Mouse (Mus musculus) ES-Bruce4 (cell line): ENCODE data around the gene Tac2. TPM values are rescaled to one million over a fixed set of nuclear protein-coding genes. Genes with fewer than 3 reads are reported as not detected.

Experiments
- H3K27ac ChIP-seq: 2 replicates; pipeline ENCODE4 v1.5.1; 2012; ENCODE audit warnings: low read length, inconsistent platforms; ENCODE audit not compliant: insufficient read depth
- H3K27me3 ChIP-seq: 2 replicates; pipeline ENCODE4 v1.6.1; 2012; ENCODE audit warnings: mild to moderate bottlenecking, low read length, inconsistent platforms; ENCODE audit not compliant: control insufficient read depth, poor library complexity, insufficient read depth, severe bottlenecking
- H3K36me3 ChIP-seq: 2 replicates; pipeline ENCODE4 v1.6.1; 2012; ENCODE audit warnings: inconsistent platforms, mild to moderate bottlenecking, low read length, moderate library complexity; ENCODE audit not compliant: control insufficient read depth, poor library complexity, insufficient read depth, severe bottlenecking
- H3K4me1 ChIP-seq: one replicate; pipeline ENCODE4 v1.8.1; 2011; ENCODE audit warnings: low read length; ENCODE audit not compliant: control insufficient read depth, insufficient read depth
- H3K4me3 ChIP-seq: 2 replicates; pipeline ENCODE4 v1.5.1; 2011; ENCODE audit warnings: low read depth, mild to moderate bottlenecking, low read length
- H3K9ac ChIP-seq: 2 replicates; pipeline ENCODE4 v1.6.1; 2012; ENCODE audit warnings: low read depth, mild to moderate bottlenecking, inconsistent platforms; ENCODE audit not compliant: poor library complexity, severe bottlenecking
- H3K9me3 ChIP-seq: replicated peaks from 2 replicates; pipeline ENCODE4 v1.6.1; 2012; ENCODE audit warnings: mild to moderate bottlenecking, low read length, inconsistent platforms; ENCODE audit not compliant: control insufficient read depth, poor library complexity, insufficient read depth, severe bottlenecking
- CTCF ChIP-seq: IDR thresholded peaks from one replicate; pipeline ENCODE4 v1.8.1; 2011; ENCODE audit warnings: low read depth, low read length
- EP300 ChIP-seq: IDR thresholded peaks from 2 replicates; pipeline ENCODE4 v1.6.1; 2011; ENCODE audit warnings: low read depth, low read length; ENCODE audit not compliant: insufficient read depth
- POLR2A ChIP-seq: IDR thresholded peaks from one replicate; pipeline ENCODE4 v1.8.1; 2011; ENCODE audit warnings: low read length; ENCODE audit not compliant: insufficient read depth
- polyA plus RNA-seq: library from polyadenylated mRNA; stranded (reverse); fragments of >200 nt; gene quantifications from 2 replicates; pipeline ENCODE4 v1.2.4, GENCODE M21; 2011; ENCODE audit warnings: low read depth; ENCODE audit not compliant: missing spikeins, insufficient read depth, insufficient read length

The Tac2 gene
- polyA plus RNA-seq, 1 experiment: not detected

- no peak for TF ChIP-seq POLR2A
- TF ChIP-seq EP300: no peak
- no peak for TF ChIP-seq CTCF
- no peaks in the 10 kb centered on the region for H3K4me1 ChIP-seq
- no peak overlapping the region for H3K9ac ChIP-seq
- no peaks in the 10 kb centered on the region for H3K27me3 ChIP-seq
- no peak overlapping the region for H3K27ac ChIP-seq
- no peak overlapping the region for H3K4me3 ChIP-seq
- peaks cover 19% of the 10 kb centered on the region for H3K36me3 ChIP-seq
- H3K9me3 ChIP-seq: no peaks in the 10 kb centered on the region
These were observed 25.3 kb upstream of the Tac2 start for GRCm38 (mm10) chr10:127698966-127699365.

DNA sequence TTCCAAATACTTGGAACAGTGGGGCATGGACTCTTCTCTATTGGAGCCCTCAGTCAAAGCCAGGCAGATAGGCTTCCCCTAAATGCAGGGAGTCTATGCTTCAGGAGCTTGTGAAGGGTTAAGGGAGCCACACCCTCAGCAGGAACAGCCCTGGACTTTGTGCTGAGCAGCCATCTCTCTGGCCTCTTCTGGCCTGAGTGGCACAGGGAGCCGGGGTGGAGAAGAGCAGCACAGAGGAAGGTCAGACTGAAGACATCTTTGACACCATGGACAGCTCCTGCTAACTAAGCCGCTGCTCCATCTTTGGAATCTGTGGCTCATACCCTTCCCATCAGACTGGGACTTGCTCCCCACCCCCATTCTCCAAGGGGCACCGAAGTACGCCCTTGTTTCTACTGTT lies 21.0 kb upstream of the Tac2 start:
- H3K36me3 ChIP-seq: peaks cover under 1% of the 10 kb centered on the region
- H3K4me3 ChIP-seq: no peak overlapping the region
- H3K27ac ChIP-seq: no peak overlapping the region
- no peaks in the 10 kb centered on the region for H3K9me3 ChIP-seq
- H3K4me1 ChIP-seq: no peaks in the 10 kb centered on the region
- TF ChIP-seq POLR2A (no peak), CTCF (no peak), EP300 (no peak)
- no peaks in the 10 kb centered on the region for H3K27me3 ChIP-seq
- H3K9ac ChIP-seq: no peak overlapping the region

GRCm38 (mm10) chr10:127704293-127704692 lies 20.0 kb upstream of the Tac2 start:
- H3K36me3 ChIP-seq: no peaks in the 10 kb centered on the region
- TF ChIP-seq EP300 (no peak), CTCF (no peak), POLR2A (no peak)
- no peaks in the 10 kb centered on the region for H3K4me1 ChIP-seq
- H3K9ac ChIP-seq: no peak overlapping the region
- H3K9me3 ChIP-seq: no peaks in the 10 kb centered on the region
- H3K27me3 ChIP-seq: no peaks in the 10 kb centered on the region
- no peak overlapping the region for H3K27ac ChIP-seq
- H3K4me3 ChIP-seq: no peak overlapping the region

GRCm38 (mm10) chr10:127704766-127705220 lies 19.5 kb upstream of the Tac2 start, which contains the start of gene Myo1a:
Myo1a (plus strand) TSS chr10:127705170.
- H3K4me1 ChIP-seq: no peaks in the 10 kb centered on the region
- H3K9me3 ChIP-seq: no peaks in the 10 kb centered on the region
- TF ChIP-seq POLR2A (no peak), CTCF (peak; percentile 54), EP300 (no peak)
- H3K27ac ChIP-seq: no peak within 1 kb of the TSS
- H3K27me3 ChIP-seq: no peaks in the 10 kb centered on the region
- no peak within 1 kb of the TSS for H3K9ac ChIP-seq
- H3K4me3 ChIP-seq: no peak within 1 kb of the TSS
- H3K36me3 ChIP-seq: no peaks in the 10 kb centered on the region

DNA sequence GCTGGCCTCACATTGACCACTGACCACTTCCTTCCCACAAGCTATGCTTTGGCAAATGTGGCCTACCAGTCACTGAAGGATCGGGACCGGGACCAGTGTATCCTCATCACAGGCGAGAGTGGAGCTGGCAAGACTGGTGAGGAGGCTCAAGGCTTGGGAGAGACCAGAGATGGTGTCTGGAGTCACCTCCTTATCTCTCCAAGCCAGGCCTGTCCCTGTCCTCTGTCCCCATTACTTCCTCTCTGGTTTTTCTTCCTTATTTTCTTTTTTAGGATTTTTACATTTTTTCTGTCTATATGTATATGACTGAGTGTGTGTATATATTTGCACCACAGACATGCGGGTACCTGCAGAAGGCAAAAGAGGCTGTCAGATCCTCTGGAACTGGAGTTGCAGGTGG lies 18.5 kb upstream of the Tac2 start:
- Histone ChIP-seq H3K4me3 (no peak overlapping the region), H3K27me3 (no peaks in the 10 kb centered on the region), H3K9ac (no peak overlapping the region), H3K9me3 (no peaks in the 10 kb centered on the region), H3K4me1 (no peaks in the 10 kb centered on the region), H3K27ac (no peak overlapping the region), H3K36me3 (no peaks in the 10 kb centered on the region)
- TF ChIP-seq EP300 (no peak), CTCF (no peak), POLR2A (no peak)

- H3K27me3 ChIP-seq: no peaks in the 10 kb centered on the region
- TF ChIP-seq EP300: no peak
- no peak for TF ChIP-seq CTCF
- no peak for TF ChIP-seq POLR2A
- no peaks in the 10 kb centered on the region for H3K36me3 ChIP-seq
- no peak overlapping the region for H3K4me3 ChIP-seq
- no peaks in the 10 kb centered on the region for H3K4me1 ChIP-seq
- no peaks in the 10 kb centered on the region for H3K9me3 ChIP-seq
- no peak overlapping the region for H3K27ac ChIP-seq
- H3K9ac ChIP-seq: no peak overlapping the region
These were observed 16.6 kb upstream of the Tac2 start for GRCm38 (mm10) chr10:127707721-127708120.
